Mouse (Mus musculus): ENCODE results near the gene Anpep. TPM values are rescaled to one million over a fixed set of nuclear protein-coding genes. Genes with fewer than 3 reads are reported as not detected.
A peak's percentile ranks its signal among the peaks of the same experiment; 100 is the strongest.
"Not testable (repeated sequence)": the region's sequence is repeated elsewhere in the genome, so short reads cannot be mapped to it uniquely, and the experiment has no call there.

Gene Anpep
- polyA plus RNA-seq, 1 experiment from 2014 or later, result 4.1 TPM

GRCm38 (mm10) chr7:79793688-79794087 is 67.2 kb downstream of the Anpep start, which contains the start of gene Mesp1:
TSS of gene Mesp1 (minus strand) at chr7:79793788.
- H3K36me3 ChIP-seq (ENCODE audit: control insufficient read depth, insufficient read depth, low read length), result no peaks in the 10 kb centered on the region
- H3K4me1 ChIP-seq (ENCODE audit: control insufficient read depth, insufficient read depth, low read length), result no peaks in the 10 kb centered on the region
- WGBS, result 77% methylated on average over 6 of the region's 6 CpGs
- peak within 1 kb of the TSS; percentile 46 for H3K9ac ChIP-seq (replicated peaks; ENCODE audit: low read length)
- H3K27ac ChIP-seq (replicated peaks; ENCODE audit: low read depth, low read length), result no peak within 1 kb of the TSS
- DNase-seq (no peak), ATAC-seq (ENCODE audit: low FRiP score, low TSS enrichment) (no peak)
- H3K27me3 ChIP-seq (ENCODE audit: control insufficient read depth, insufficient read depth, low read length), result peaks cover 33% of the 10 kb centered on the region
- H3K4me2 ChIP-seq (ENCODE audit: low read length), result peak within 1 kb of the TSS; percentile 69
- no peaks in the 10 kb centered on the region for H3K9me3 ChIP-seq (ENCODE audit: control insufficient read depth, low read length)
- peak within 1 kb of the TSS; percentile 44 for H3K4me3 ChIP-seq (replicated peaks; ENCODE audit: low read depth, low read length)

GRCm38 (mm10) chr7:79792635-79793421 is 68.0 kb downstream of the Anpep start:
- ATAC-seq (ENCODE audit: low FRiP score, low TSS enrichment), result no peak

DNA sequence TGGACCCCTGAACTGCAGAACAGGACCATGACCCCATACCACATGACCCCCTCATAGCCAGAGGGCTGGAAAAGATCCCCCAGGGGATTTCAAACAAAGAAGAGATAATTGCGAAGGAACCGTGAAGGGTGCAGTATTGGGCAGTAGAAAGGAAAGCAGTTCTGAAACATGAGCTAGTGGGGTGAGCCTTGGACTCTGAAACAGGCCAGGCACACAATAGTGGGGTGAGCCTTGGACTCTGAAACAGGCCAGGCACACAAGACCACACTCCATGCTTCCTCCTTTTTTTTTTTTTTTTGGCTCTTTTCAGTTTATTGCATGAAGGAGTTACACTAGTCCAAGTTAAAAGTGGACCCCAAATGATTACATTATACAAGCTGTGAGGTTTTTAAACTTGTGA is 71.0 kb downstream of the Anpep start:
- not testable (repeated sequence) for DNase-seq; ATAC-seq (ENCODE audit: low FRiP score, low TSS enrichment); H3K4me2 ChIP-seq (ENCODE audit: low read length); H3K36me3 ChIP-seq (ENCODE audit: control insufficient read depth, insufficient read depth, low read length); H3K4me3 ChIP-seq (replicated peaks; ENCODE audit: low read depth, low read length); H3K27ac ChIP-seq (replicated peaks; ENCODE audit: low read depth, low read length); H3K9ac ChIP-seq (replicated peaks; ENCODE audit: low read length); H3K4me1 ChIP-seq (ENCODE audit: control insufficient read depth, insufficient read depth, low read length); H3K9me3 ChIP-seq (ENCODE audit: control insufficient read depth, low read length)
- peaks cover 33% of the 10 kb centered on the region for H3K27me3 ChIP-seq (ENCODE audit: control insufficient read depth, insufficient read depth, low read length)
- WGBS, result 27% methylated on average over 2 of the region's 2 CpGs

More at GRCm38 (mm10) chr7:79792635-79793421, 68.0 kb downstream of the Anpep start:
- Histone ChIP-seq H3K36me3 (ENCODE audit: control insufficient read depth, insufficient read depth, low read length) (no peaks in the 10 kb centered on the region), H3K27me3 (ENCODE audit: control insufficient read depth, insufficient read depth, low read length) (peaks cover 33% of the 10 kb centered on the region), H3K4me3 (replicated peaks; ENCODE audit: low read depth, low read length) (peak overlapping the region; percentile 44), H3K4me1 (ENCODE audit: control insufficient read depth, insufficient read depth, low read length) (no peaks in the 10 kb centered on the region), H3K9ac (replicated peaks; ENCODE audit: low read length) (peak overlapping the region; percentile 46), H3K4me2 (ENCODE audit: low read length) (peak overlapping the region; percentile 69), H3K27ac (replicated peaks; ENCODE audit: low read depth, low read length) (no peak overlapping the region), H3K9me3 (ENCODE audit: control insufficient read depth, low read length) (no peaks in the 10 kb centered on the region)
- DNase-seq, result peak; percentile 75
- 1% methylated on average over 80 of the region's 80 CpGs for WGBS

DNA sequence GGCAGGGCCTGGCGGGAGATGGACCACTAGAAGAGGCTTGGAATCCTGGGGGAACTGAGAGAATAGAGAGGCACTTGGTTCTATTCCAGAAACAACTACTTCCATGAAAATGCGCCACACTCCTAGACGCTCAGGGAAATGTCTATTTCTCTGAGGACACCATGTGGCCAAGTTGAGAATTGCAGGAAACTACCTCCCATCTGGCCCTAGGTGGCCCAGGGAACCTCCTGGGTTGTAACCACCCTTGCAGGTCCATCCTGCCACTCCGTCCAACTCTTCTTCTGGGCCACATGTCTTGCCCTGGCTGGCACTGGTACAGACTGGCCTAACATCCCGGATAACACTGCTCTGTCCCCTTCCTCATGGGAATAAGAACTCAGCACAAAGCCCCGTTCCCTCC is 74.6 kb downstream of the Anpep start:
- no peak overlapping the region for H3K4me2 ChIP-seq (ENCODE audit: low read length)
- H3K9ac ChIP-seq (replicated peaks; ENCODE audit: low read length), result no peak overlapping the region
- H3K4me3 ChIP-seq (replicated peaks; ENCODE audit: low read depth, low read length), result no peak overlapping the region
- H3K4me1 ChIP-seq (ENCODE audit: control insufficient read depth, insufficient read depth, low read length), result no peaks in the 10 kb centered on the region
- WGBS, result 20% methylated on average over 6 of the region's 6 CpGs
- peak; percentile 85 for DNase-seq
- H3K27ac ChIP-seq (replicated peaks; ENCODE audit: low read depth, low read length), result no peak overlapping the region
- no peak for ATAC-seq (ENCODE audit: low FRiP score, low TSS enrichment)
- peaks cover 4% of the 10 kb centered on the region; the same call in 1 of the 2 replicates for H3K27me3 ChIP-seq (ENCODE audit: control insufficient read depth, insufficient read depth, low read length)
- H3K9me3 ChIP-seq (ENCODE audit: control insufficient read depth, low read length), result 0 out of 2 replicates have a peak, but pooled peaks cover 2% of the 10 kb centered on the region
- H3K36me3 ChIP-seq (ENCODE audit: control insufficient read depth, insufficient read depth, low read length), result no peaks in the 10 kb centered on the region

- no peak overlapping the region for H3K4me3 ChIP-seq (replicated peaks; ENCODE audit: low read depth, low read length)
- H3K9me3 ChIP-seq (ENCODE audit: control insufficient read depth, low read length), result 0 out of 2 replicates have a peak, but pooled peaks cover 2% of the 10 kb centered on the region
- DNase-seq, result no peak
- H3K27ac ChIP-seq (replicated peaks; ENCODE audit: low read depth, low read length), result no peak overlapping the region
- 68% methylated on average over 2 of the region's 2 CpGs for WGBS
- no peaks in the 10 kb centered on the region for H3K36me3 ChIP-seq (ENCODE audit: control insufficient read depth, insufficient read depth, low read length)
- H3K4me1 ChIP-seq (ENCODE audit: control insufficient read depth, insufficient read depth, low read length), result no peaks in the 10 kb centered on the region
- no peaks in the 10 kb centered on the region for H3K27me3 ChIP-seq (ENCODE audit: control insufficient read depth, insufficient read depth, low read length)
- H3K4me2 ChIP-seq (ENCODE audit: low read length), result no peak overlapping the region
- H3K9ac ChIP-seq (replicated peaks; ENCODE audit: low read length), result no peak overlapping the region
- ATAC-seq (ENCODE audit: low FRiP score, low TSS enrichment), result no peak
These were observed 78.4 kb downstream of the Anpep start for GRCm38 (mm10) chr7:79782516-79782855.

DNA sequence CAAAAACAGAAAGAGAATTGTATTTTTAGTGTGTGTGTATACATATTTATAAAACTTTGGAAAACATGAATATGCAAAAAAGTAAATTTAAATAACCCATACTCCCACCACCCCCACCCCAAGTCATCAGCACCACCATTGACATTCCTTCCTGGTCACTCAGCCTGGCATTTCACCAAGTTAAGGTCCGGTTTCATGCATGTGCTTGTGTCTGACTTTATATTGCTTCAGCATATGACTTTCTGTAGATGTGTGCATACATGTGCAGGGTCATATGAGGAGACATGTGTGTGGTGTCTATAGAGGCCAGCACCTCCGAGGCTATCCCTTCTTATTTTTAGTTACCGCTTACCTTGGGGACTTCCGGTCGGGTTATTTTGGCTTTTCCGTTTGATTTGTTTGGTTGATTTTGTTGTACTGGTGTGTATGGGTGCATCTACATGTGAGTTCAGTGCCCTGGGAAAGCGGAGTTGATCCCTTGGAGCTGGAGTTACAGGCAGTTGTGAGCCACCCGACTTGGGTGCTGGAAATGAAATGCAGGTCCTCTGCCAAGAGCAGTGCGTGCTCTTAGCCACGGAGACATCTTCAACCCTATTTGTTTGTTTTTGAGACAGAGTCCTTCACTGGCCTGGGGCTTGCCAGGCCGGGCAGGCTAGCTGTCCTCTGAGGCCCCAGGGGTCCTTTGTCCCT is 78.9 kb downstream of the Anpep start:
- Histone ChIP-seq H3K4me2 (ENCODE audit: low read length) (no peak overlapping the region), H3K4me3 (replicated peaks; ENCODE audit: low read depth, low read length) (no peak overlapping the region), H3K9me3 (ENCODE audit: control insufficient read depth, low read length) (0 out of 2 replicates have a peak, but pooled peaks cover 2% of the 10 kb centered on the region), H3K27me3 (ENCODE audit: control insufficient read depth, insufficient read depth, low read length) (no peaks in the 10 kb centered on the region), H3K36me3 (ENCODE audit: control insufficient read depth, insufficient read depth, low read length) (no peaks in the 10 kb centered on the region), H3K4me1 (ENCODE audit: control insufficient read depth, insufficient read depth, low read length) (no peaks in the 10 kb centered on the region), H3K27ac (replicated peaks; ENCODE audit: low read depth, low read length) (no peak overlapping the region), H3K9ac (replicated peaks; ENCODE audit: low read length) (no peak overlapping the region)
- DNase-seq (no peak), ATAC-seq (ENCODE audit: low FRiP score, low TSS enrichment) (no peak)
- 76% methylated on average over 11 of the region's 11 CpGs for WGBS

- Histone ChIP-seq H3K27ac (replicated peaks; ENCODE audit: low read depth, low read length) (no peak overlapping the region), H3K4me3 (replicated peaks; ENCODE audit: low read depth, low read length) (no peak overlapping the region), H3K9ac (replicated peaks; ENCODE audit: low read length) (no peak overlapping the region), H3K4me1 (ENCODE audit: control insufficient read depth, insufficient read depth, low read length) (no peaks in the 10 kb centered on the region), H3K4me2 (ENCODE audit: low read length) (peak overlapping the region; percentile 29), H3K36me3 (ENCODE audit: control insufficient read depth, insufficient read depth, low read length) (no peaks in the 10 kb centered on the region), H3K9me3 (ENCODE audit: control insufficient read depth, low read length) (0 out of 2 replicates have a peak, but pooled peaks cover 2% of the 10 kb centered on the region), H3K27me3 (ENCODE audit: control insufficient read depth, insufficient read depth, low read length) (no peaks in the 10 kb centered on the region)
- peak; percentile 88 for DNase-seq
- no peak for ATAC-seq (ENCODE audit: low FRiP score, low TSS enrichment)
- WGBS, result 33% methylated on average over 16 of the region's 16 CpGs
These were observed 79.9 kb downstream of the Anpep start for GRCm38 (mm10) chr7:79780647-79781626.

Data from midbrain, embryonic 14.5 days (tissue).